Mouse (Mus musculus): ENCODE results near the gene Zmiz2.
A peak's percentile ranks its signal among the peaks of the same experiment; 100 is the strongest.
"Not testable (repeated sequence)": the region's sequence is repeated elsewhere in the genome, so short reads cannot be mapped to it uniquely, and the experiment has no call there.

The Zmiz2 gene

GRCm38 (mm10) chr11:6420722-6421350, 32.0 kb downstream of the Zmiz2 start:
- no peak for DNase-seq

- no peak for DNase-seq
Measured at GRCm38 (mm10) chr11:6430186-6430585, 41.3 kb downstream of the Zmiz2 start.

GRCm38 (mm10) chr11:6436442-6436841, 47.6 kb downstream of the Zmiz2 start:
- DNase-seq, result peak; percentile 86

- DNase-seq, result no peak
Measured at GRCm38 (mm10) chr11:6437667-6438066, 48.8 kb downstream of the Zmiz2 start.

- no peak for DNase-seq
Measured at GRCm38 (mm10) chr11:6440171-6440570, 51.3 kb downstream of the Zmiz2 start.

GRCm38 (mm10) chr11:6442566-6442965, 53.7 kb downstream of the Zmiz2 start:
- no peak for DNase-seq

- no peak for DNase-seq
Measured at GRCm38 (mm10) chr11:6443102-6443501, 54.2 kb downstream of the Zmiz2 start.

GRCm38 (mm10) chr11:6443727-6444076, 54.8 kb downstream of the Zmiz2 start:
- DNase-seq, result no peak

- peak; percentile 98 for DNase-seq
Measured at GRCm38 (mm10) chr11:6444077-6444853, 55.4 kb downstream of the Zmiz2 start, which contains the start of gene H2afv. TSS of gene H2afv (minus strand) at chr11:6444443.

GRCm38 (mm10) chr11:6445441-6445840, 56.6 kb downstream of the Zmiz2 start:
- no peak for DNase-seq

GRCm38 (mm10) chr11:6445951-6446350, 57.1 kb downstream of the Zmiz2 start:
- no peak for DNase-seq

GRCm38 (mm10) chr11:6447493-6447892, 58.6 kb downstream of the Zmiz2 start:
- no peak for DNase-seq

- DNase-seq, result not testable (repeated sequence)
Measured at GRCm38 (mm10) chr11:6448155-6448554, 59.3 kb downstream of the Zmiz2 start.

All from thymus, postnatal 4 days (tissue).